Mouse (Mus musculus): ENCODE data around the gene Dnph1. TPM values are rescaled to one million over a fixed set of nuclear protein-coding genes. Genes with fewer than 3 reads are reported as not detected.

Dnph1 gene
- total RNA-seq (2021): 1 to 10 TPM; 5.2 to 5.7 TPM
- long read RNA-seq, experiment 1, transcript Dnph1-201 (4 exons, 1,190 nt): major isoform, 7 of 9 reads
- long read RNA-seq, experiment 1, partial matches to known transcripts: 0 of 9 reads
- long read RNA-seq, experiment 1, other reads (novel, unspliced or antisense): 2 of 9 reads
- long read RNA-seq, experiment 2, partial matches to known transcripts: 0 of 5 reads
- long read RNA-seq, experiment 2, other reads (novel, unspliced or antisense): 1 of 5 reads

- DNase-seq: peak; percentile 86
- TF ChIP-seq CTCF (IDR thresholded peaks at IDR 0.05): no peak
- Histone ChIP-seq H3K27ac (peak within 1 kb of the TSS; percentile 24), H3K4me3 (peak within 1 kb of the TSS; percentile 81)
- intact Hi-C loops (cut with DNase I): no loop called here
Observed at GRCm38 (mm10) chr17:46496623-46497434, at the start of gene Dnph1. Gene Dnph1 (plus strand): TSS chr17:46496711.

DNA sequence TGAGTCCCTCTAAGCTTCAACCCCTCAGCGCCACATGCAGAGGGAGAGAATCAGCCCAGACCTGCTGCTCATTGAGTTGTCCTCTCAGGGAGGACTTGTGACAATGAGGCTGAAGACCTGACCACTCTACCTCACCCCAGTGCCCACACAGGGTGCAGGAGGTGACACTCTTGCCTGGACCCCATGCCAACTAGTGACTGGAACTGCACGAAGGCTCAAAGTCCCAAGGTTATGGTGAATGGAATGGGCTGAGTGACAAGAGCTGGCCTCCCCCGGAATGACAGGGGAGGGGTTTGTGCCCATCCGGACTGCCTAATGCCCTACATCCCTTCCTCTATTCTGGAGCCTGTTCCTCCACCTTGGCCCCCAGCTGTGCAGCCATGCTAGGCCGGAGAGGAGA, 43.8 kb upstream of the Dnph1 start:
- DNase-seq: no peak
- TF ChIP-seq CTCF (IDR thresholded peaks at IDR 0.05): no peak
- no peak overlapping the region for H3K4me3 ChIP-seq
- intact Hi-C loops (cut with DNase I): no loop called here
- no peak overlapping the region for H3K27ac ChIP-seq

DNA sequence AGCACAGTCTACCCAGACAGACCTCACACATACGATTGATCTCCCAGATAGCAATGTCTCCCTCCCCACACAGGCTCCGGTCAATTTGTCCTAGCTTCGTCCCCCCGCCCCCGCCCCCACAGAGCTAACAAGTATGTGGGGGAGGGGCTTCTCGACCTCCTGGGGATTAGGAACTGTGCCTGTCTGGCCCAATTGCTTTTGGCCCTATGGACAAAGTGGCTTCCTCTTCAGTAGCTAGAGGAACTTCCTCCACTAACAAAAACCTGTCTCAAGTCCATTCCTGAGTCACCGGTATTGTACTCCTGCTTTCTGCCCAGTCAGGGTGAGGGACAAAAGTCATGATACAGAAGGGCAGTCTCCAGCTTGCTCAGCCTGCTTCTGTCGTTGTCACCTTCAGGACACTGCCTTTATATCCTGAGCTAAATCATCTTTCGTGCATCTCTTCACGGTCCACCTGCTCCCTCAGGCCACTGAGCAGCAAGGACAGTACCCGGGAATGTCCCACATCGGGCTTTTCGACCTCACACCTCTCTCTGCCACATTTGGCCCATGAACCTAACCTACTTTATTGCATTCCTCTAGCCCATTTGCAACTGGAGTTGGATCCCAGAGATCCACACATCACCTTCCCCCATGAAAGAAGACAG, 43.1 kb upstream of the Dnph1 start:
- intact Hi-C loops (cut with DNase I): no loop called here
- no peak for DNase-seq

DNA sequence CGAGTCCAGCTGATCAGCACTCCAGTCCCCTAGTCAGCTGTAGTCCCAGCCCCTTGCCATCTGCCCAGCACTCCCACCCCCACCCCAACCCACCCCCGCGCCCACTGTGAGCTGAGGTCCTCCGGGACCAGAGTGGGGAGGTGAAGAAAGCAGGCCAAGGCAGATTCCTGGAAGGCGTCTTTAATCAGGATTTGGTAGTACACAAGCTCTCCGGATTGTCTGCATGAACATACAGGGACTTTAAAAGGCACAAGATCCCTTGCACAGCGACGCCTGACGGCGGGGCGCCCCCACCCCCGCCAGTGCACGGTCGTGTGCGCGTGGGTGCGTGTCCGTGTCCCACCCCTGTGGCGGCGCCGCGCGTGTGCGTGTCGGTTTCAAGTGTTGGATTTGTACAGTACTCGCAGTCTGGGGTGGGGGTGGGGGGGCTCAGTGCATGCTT, 42.5 kb upstream of the Dnph1 start:
- no peak overlapping the region for H3K27ac ChIP-seq
- peak overlapping the region; percentile 66 for H3K4me3 ChIP-seq
- peak; percentile 14; the same call in 1 of the 2 replicates for TF ChIP-seq CTCF (IDR thresholded peaks at IDR 0.05)
- DNase-seq: no peak
- intact Hi-C loops (cut with DNase I): no loop called here

More for the DNA sequence above, 43.1 kb upstream of the Dnph1 start:
- no peak overlapping the region for H3K27ac ChIP-seq
- no peak for TF ChIP-seq CTCF (IDR thresholded peaks at IDR 0.05)
- no peak overlapping the region for H3K4me3 ChIP-seq

DNA sequence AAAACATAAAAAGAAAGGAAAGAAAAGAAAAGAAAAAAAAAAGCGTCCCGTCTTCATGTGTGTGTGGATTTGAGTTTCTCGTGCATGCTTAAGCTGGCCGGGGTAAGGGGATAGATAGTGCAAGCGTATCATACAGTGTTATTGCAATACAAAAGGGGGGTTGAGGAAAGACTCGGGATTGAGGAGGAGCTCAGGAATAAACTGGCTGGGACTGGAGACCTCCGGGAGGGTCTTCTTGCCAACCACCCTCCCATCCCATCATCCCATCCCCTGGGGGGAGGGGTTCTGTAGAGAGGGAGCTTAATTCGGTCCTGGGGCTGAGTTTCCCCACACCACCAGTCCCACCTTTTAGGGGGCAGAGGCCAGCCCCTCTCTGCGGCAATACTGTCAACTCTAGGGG, 42.0 kb upstream of the Dnph1 start:
- DNase-seq: no peak
- Histone ChIP-seq H3K4me3 (peak overlapping the region; percentile 66), H3K27ac (no peak overlapping the region)
- TF ChIP-seq CTCF (IDR thresholded peaks at IDR 0.05): no peak
- intact Hi-C loops (cut with DNase I): no loop called here

GRCm38 (mm10) chr17:46455110-46455691, 41.3 kb upstream of the Dnph1 start:
- peak overlapping the region; percentile 66 for H3K4me3 ChIP-seq
- no peak overlapping the region for H3K27ac ChIP-seq
- intact Hi-C loops (cut with DNase I): no loop called here
- no peak for TF ChIP-seq CTCF (IDR thresholded peaks at IDR 0.05)
- peak; percentile 48 for DNase-seq

GRCm38 (mm10) chr17:46457791-46458190, 38.7 kb upstream of the Dnph1 start:
- Histone ChIP-seq H3K27ac (no peak overlapping the region), H3K4me3 (no peak overlapping the region)
- TF ChIP-seq CTCF (IDR thresholded peaks at IDR 0.05): peak; percentile 77
- DNase-seq: peak; percentile 78
- intact Hi-C loops (cut with DNase I): loop anchor here (2.0 kb wide), 1 partner anchor 87 kb away; no protein-coding TSS in a partner anchor

DNA sequence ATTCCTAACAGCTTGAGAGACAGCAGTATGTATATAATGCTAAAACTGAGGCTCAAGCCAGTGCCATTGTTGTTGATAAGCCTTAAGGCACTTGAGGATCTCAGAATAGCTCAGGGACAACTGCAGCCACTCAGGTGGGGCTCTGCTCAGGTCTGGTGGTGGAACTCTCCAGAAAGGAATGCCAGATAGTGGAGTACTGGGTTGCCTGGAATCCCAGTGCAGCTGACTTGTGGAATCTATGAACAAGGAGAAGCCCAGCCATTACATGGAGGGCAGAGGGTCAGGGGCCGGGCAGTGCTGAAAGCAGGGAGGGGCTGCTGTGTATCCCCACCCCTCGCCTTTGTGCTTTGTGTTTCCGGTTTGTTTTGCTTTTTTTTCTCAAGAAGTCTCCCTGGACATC, 38.1 kb upstream of the Dnph1 start:
- no peak for TF ChIP-seq CTCF (IDR thresholded peaks at IDR 0.05)
- Histone ChIP-seq H3K4me3 (no peak overlapping the region), H3K27ac (no peak overlapping the region)
- DNase-seq: no peak
- intact Hi-C loops (cut with DNase I): no loop called here

DNA sequence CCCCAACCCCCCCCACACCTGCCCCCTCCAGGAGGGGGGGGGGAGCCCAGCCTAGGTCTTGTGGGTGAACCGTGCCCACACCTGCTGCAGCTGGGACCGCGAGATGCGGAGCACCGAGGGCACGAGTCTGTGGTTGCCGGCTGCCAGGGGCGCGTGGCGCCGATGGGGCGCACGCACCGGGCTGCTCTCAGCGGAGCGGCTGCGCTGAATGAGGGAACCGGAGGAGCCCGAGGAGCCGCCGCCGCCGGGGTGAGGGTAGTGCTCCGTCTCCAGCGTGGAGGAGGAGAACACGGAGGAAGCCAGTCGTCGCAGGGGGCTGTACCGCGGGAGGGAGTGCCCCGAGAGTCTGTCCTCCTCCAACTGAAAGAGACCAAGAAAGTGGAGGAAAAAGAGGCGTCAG, 35.8 kb upstream of the Dnph1 start:
- no peak overlapping the region for H3K27ac ChIP-seq
- no peak for DNase-seq
- peak overlapping the region; percentile 48 for H3K4me3 ChIP-seq
- TF ChIP-seq CTCF (IDR thresholded peaks at IDR 0.05): no peak
- intact Hi-C loops (cut with DNase I): no loop called here

GRCm38 (mm10) chr17:46461347-46461746, 35.2 kb upstream of the Dnph1 start:
- Histone ChIP-seq H3K4me3 (0 out of 2 replicates have a peak overlapping the region, but pooled peaks have one; percentile 48), H3K27ac (no peak overlapping the region)
- TF ChIP-seq CTCF (IDR thresholded peaks at IDR 0.05): peak; percentile 11; the same call in 1 of the 2 replicates
- intact Hi-C loops (cut with DNase I): no loop called here
- no peak for DNase-seq

DNA sequence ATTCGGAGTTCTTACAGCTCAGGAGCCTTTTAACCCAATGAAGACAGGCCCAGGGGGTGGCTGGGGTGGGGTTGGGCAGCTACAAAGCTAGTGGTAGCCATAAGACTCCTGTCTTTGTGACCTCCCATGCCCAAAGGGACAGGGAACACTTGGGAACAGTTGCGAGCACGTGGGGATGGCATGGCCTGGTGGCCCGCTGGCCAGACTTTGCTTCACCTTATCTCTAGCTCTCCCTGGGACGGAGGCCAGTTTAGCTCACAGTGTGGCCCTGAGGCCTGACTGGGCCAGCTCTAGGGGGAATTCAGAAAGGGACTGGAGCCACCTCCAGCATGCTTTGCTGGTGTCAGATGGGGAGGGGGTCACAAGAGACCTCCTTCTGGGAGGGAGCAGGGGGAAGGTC, 34.3 kb upstream of the Dnph1 start:
- no peak for TF ChIP-seq CTCF (IDR thresholded peaks at IDR 0.05)
- intact Hi-C loops (cut with DNase I): no loop called here
- Histone ChIP-seq H3K27ac (no peak overlapping the region), H3K4me3 (no peak overlapping the region)
- no peak for DNase-seq

DNA sequence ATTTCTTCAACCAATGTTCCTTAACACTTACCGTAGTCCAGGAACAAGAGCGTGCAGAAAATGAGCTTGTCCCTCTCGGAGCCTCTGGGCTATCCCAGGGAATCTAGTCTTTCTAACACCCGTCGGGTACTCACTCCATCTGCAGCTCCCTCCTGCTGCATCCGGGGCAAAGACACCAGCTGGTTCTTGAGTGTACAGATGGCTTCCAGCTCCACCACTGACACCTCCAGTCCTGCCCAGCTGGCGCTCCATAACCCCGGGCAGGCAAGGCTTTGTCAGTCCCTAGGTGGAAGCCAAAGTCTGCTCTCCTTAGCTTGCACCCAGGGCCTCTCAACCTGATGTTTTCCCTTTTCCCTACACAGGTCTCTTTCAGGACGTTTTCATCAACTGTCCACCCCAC, 28.7 kb upstream of the Dnph1 start:
- H3K27ac ChIP-seq: no peak overlapping the region
- intact Hi-C loops (cut with DNase I): no loop called here
- TF ChIP-seq CTCF (IDR thresholded peaks at IDR 0.05): no peak
- no peak overlapping the region for H3K4me3 ChIP-seq
- no peak for DNase-seq
